Mouse (Mus musculus) midbrain, embryonic 13.5 days (tissue): ENCODE measurements at regions not wholly inside any gene's neighbourhood (a gene's known extent, or its start where the extent isn't known, plus 50 kb on each side); places are given as distances from the start of the nearest gene placed in this dataset.

Source experiments
- ATAC-seq: fragments of 200-750 bp; cut with Nextera tagmentation; 2 replicates; pipeline ENCODE4 v1.8.0; 2017; ENCODE audit warnings: mild to moderate bottlenecking, moderate TSS enrichment, moderate library complexity
- H3K27ac ChIP-seq: fragments of 300-500 bp; sonication (generic); 2 replicates; pipeline ENCODE4 v1.5.1; 2015; ENCODE audit warnings: inconsistent platforms, mild to moderate bottlenecking, moderate library complexity
- H3K27me3 ChIP-seq: fragments of 300-500 bp; sonication (generic); 2 replicates; pipeline ENCODE4 v1.6.1; 2015; ENCODE audit warnings: mild to moderate bottlenecking, inconsistent platforms
- H3K36me3 ChIP-seq: fragments of 300-500 bp; sonication (generic); 2 replicates; pipeline ENCODE4 v1.6.1; 2015; ENCODE audit warnings: mild to moderate bottlenecking, inconsistent platforms
- H3K4me1 ChIP-seq: fragments of 300-500 bp; sonication (generic); replicated peaks from 2 replicates; pipeline ENCODE4 v1.6.1; 2015; ENCODE audit warnings: inconsistent platforms
- H3K4me2 ChIP-seq: fragments of 300-500 bp; sonication (generic); replicated peaks from 2 replicates; pipeline ENCODE4 v1.6.1; 2015; ENCODE audit warnings: moderate library complexity, mild to moderate bottlenecking, inconsistent platforms
- H3K4me3 ChIP-seq: fragments of 300-500 bp; sonication (generic); replicated peaks from 2 replicates; pipeline ENCODE4 v1.5.1; 2015; ENCODE audit warnings: mild to moderate bottlenecking, inconsistent platforms
- H3K9ac ChIP-seq: fragments of 300-500 bp; sonication (generic); replicated peaks from 2 replicates; pipeline ENCODE4 v1.6.1; 2015; ENCODE audit warnings: mild to moderate bottlenecking, inconsistent platforms
- H3K9me3 ChIP-seq: fragments of 300-500 bp; sonication (generic); 2 replicates; pipeline ENCODE4 v1.6.1; 2016; ENCODE audit warnings: mild to moderate bottlenecking, inconsistent platforms
- WGBS: fragments of 180-500 bp; shearing (Covaris S2); methylation state at CpG from one replicate; pipeline ENCODE4 v1.1.7; 2015; 5-methylcytosine and 5-hydroxymethylcytosine counted together

GRCm38 (mm10) chr17:3811187-3811586 lies 115.1 kb upstream of the Nox3 start:
- H3K27me3 ChIP-seq, result no peaks in the 10 kb centered on the region
- H3K9me3 ChIP-seq, result no peaks in the 10 kb centered on the region
- H3K27ac ChIP-seq, result no peak overlapping the region
- no peak overlapping the region for H3K9ac ChIP-seq
- no peak for ATAC-seq
- no peaks in the 10 kb centered on the region for H3K4me1 ChIP-seq
- no peaks in the 10 kb centered on the region for H3K36me3 ChIP-seq
- no peak overlapping the region for H3K4me2 ChIP-seq
- no peak overlapping the region for H3K4me3 ChIP-seq
- WGBS, result 48% methylated on average over 2 of the region's 2 CpGs

GRCm38 (mm10) chr17:3803507-3803906 lies 107.4 kb upstream of the Nox3 start:
- Histone ChIP-seq H3K27ac (no peak overlapping the region), H3K36me3 (no peaks in the 10 kb centered on the region), H3K27me3 (no peaks in the 10 kb centered on the region), H3K9ac (no peak overlapping the region), H3K9me3 (no peaks in the 10 kb centered on the region), H3K4me3 (no peak overlapping the region), H3K4me1 (no peaks in the 10 kb centered on the region), H3K4me2 (no peak overlapping the region)
- ATAC-seq, result no peak
- WGBS, result 93% methylated on average over 1 of the region's 1 CpGs

- Histone ChIP-seq H3K4me1 (no peaks in the 10 kb centered on the region), H3K4me2 (no peak overlapping the region), H3K27ac (no peak overlapping the region), H3K27me3 (no peaks in the 10 kb centered on the region), H3K36me3 (no peaks in the 10 kb centered on the region), H3K9ac (no peak overlapping the region), H3K9me3 (no peaks in the 10 kb centered on the region), H3K4me3 (no peak overlapping the region)
- 23% methylated on average over 2 of the region's 2 CpGs for WGBS
- peak; percentile 67; the same call in 1 of the 2 replicates for ATAC-seq
These were observed 96.5 kb upstream of the Nox3 start for GRCm38 (mm10) chr17:3792597-3792996.

GRCm38 (mm10) chr17:3782156-3782555 lies 86.1 kb upstream of the Nox3 start:
- WGBS, result 26% methylated on average over 1 of the region's 1 CpGs
- H3K4me1 ChIP-seq, result no peaks in the 10 kb centered on the region
- no peaks in the 10 kb centered on the region for H3K36me3 ChIP-seq
- no peak overlapping the region for H3K4me3 ChIP-seq
- no peak overlapping the region for H3K9ac ChIP-seq
- no peak overlapping the region for H3K27ac ChIP-seq
- ATAC-seq, result no peak
- no peaks in the 10 kb centered on the region for H3K27me3 ChIP-seq
- no peak overlapping the region for H3K4me2 ChIP-seq
- H3K9me3 ChIP-seq, result no peaks in the 10 kb centered on the region

- no peak for ATAC-seq
- H3K27ac ChIP-seq, result no peak overlapping the region
- H3K36me3 ChIP-seq, result no peaks in the 10 kb centered on the region
- H3K4me1 ChIP-seq, result no peaks in the 10 kb centered on the region
- no peaks in the 10 kb centered on the region for H3K27me3 ChIP-seq
- no peak overlapping the region for H3K4me2 ChIP-seq
- no peaks in the 10 kb centered on the region for H3K9me3 ChIP-seq
- no peak overlapping the region for H3K4me3 ChIP-seq
- no peak overlapping the region for H3K9ac ChIP-seq
These were observed 81.6 kb upstream of the Nox3 start for GRCm38 (mm10) chr17:3777691-3778090.

- ATAC-seq, result no peak
- H3K4me3 ChIP-seq, result no peak overlapping the region
- H3K27ac ChIP-seq, result no peak overlapping the region
- H3K4me1 ChIP-seq, result no peaks in the 10 kb centered on the region
- H3K36me3 ChIP-seq, result no peaks in the 10 kb centered on the region
- no peaks in the 10 kb centered on the region for H3K27me3 ChIP-seq
- 86% methylated on average over 8 of the region's 8 CpGs for WGBS
- no peaks in the 10 kb centered on the region for H3K9me3 ChIP-seq
- no peak overlapping the region for H3K9ac ChIP-seq
- no peak overlapping the region for H3K4me2 ChIP-seq
These were observed 51.8 kb upstream of the Nox3 start for GRCm38 (mm10) chr17:3747808-3748335.
